Mouse (Mus musculus) embryonic facial prominence, embryonic 11.5 days (tissue): ENCODE measurements around the gene Mag. TPM values are rescaled to one million over a fixed set of nuclear protein-coding genes. Genes with fewer than 3 reads are reported as not detected.
"Not testable (repeated sequence)": the region's sequence is repeated elsewhere in the genome, so short reads cannot be mapped to it uniquely, and the experiment has no call there.

Experiments
- ATAC-seq: fragments of 200-750 bp; cut with Nextera tagmentation; replicated peaks from 2 replicates; pipeline ENCODE4 v1.8.0; 2017; ENCODE audit warnings: low read depth; ENCODE audit not compliant: insufficient number of reproducible peaks, low FRiP score, low TSS enrichment
- DNase-seq: peaks from one replicate; pipeline ENCODE4 v3.0.0-alpha.2; 2015; ENCODE audit warnings: low spot score
- H3K27ac ChIP-seq: fragments of 300-500 bp; sonication (generic); replicated peaks from 2 replicates; pipeline ENCODE4 v1.5.1; 2014; ENCODE audit warnings: mild to moderate bottlenecking, low read depth, low read length, control low read depth
- H3K27me3 ChIP-seq: fragments of 300-500 bp; sonication (generic); 2 replicates; pipeline ENCODE4 v1.6.1; 2014; ENCODE audit warnings: mild to moderate bottlenecking, low read length, moderate library complexity, mixed read lengths; ENCODE audit not compliant: control insufficient read depth, insufficient read depth
- H3K36me3 ChIP-seq: fragments of 300-500 bp; sonication (generic); replicated peaks from 2 replicates; pipeline ENCODE4 v1.6.1; 2014; ENCODE audit warnings: low read depth, mild to moderate bottlenecking, low read length, moderate library complexity, mixed read lengths; ENCODE audit not compliant: control insufficient read depth, insufficient read depth
- H3K4me1 ChIP-seq: fragments of 300-500 bp; sonication (generic); 2 replicates; pipeline ENCODE4 v1.6.1; 2014; ENCODE audit warnings: low read length, mixed read lengths; ENCODE audit not compliant: control insufficient read depth, insufficient read depth
- H3K4me2 ChIP-seq: fragments of 300-500 bp; sonication (generic); 2 replicates; pipeline ENCODE4 v1.6.1; 2014; ENCODE audit warnings: low read depth, mild to moderate bottlenecking, control low read depth, low read length, moderate library complexity
- H3K4me3 ChIP-seq: fragments of 300-500 bp; sonication (generic); 2 replicates; pipeline ENCODE4 v1.5.1; 2014; ENCODE audit warnings: low read depth, low read length, control low read depth
- H3K9ac ChIP-seq: fragments of 300-500 bp; sonication (generic); replicated peaks from 2 replicates; pipeline ENCODE4 v1.6.1; 2014; ENCODE audit warnings: mild to moderate bottlenecking, control low read depth, low read length
- H3K9me3 ChIP-seq: fragments of 300-500 bp; sonication (generic); replicated peaks from 2 replicates; pipeline ENCODE4 v1.6.1; 2016; ENCODE audit warnings: mild to moderate bottlenecking, low read length, inconsistent platforms, mixed read lengths; ENCODE audit not compliant: control insufficient read depth
- WGBS: fragments of 180-500 bp; shearing (Covaris S2); extraction: QIAGEN DNeasy Blood & Tissue Kit; methylation state at CpG from one replicate; pipeline ENCODE4 v1.1.7; 2014; 5-methylcytosine and 5-hydroxymethylcytosine counted together
- polyA plus RNA-seq: library from polyadenylated mRNA; unstranded; fragments of >200 nt; fragmentation: Nextera tagmentation; extraction: Ambion mirVana; gene quantifications from 2 replicates; pipeline ENCODE4 v1.2.1, GENCODE M21; 2014

Mag gene
- polyA plus RNA-seq, 1 experiment from 2014 or later, result 0.17 TPM

GRCm38 (mm10) chr7:30949902-30950301, 35.2 kb upstream of the Mag start:
- not testable (repeated sequence) for DNase-seq, H3K27ac ChIP-seq, H3K4me2 ChIP-seq, H3K4me1 ChIP-seq, H3K36me3 ChIP-seq, H3K27me3 ChIP-seq, H3K9me3 ChIP-seq, H3K4me3 ChIP-seq, H3K9ac ChIP-seq, ATAC-seq
- WGBS, result 87% methylated on average over 3 of the region's 3 CpGs

- ATAC-seq (no peak), DNase-seq (no peak)
- no peak overlapping the region for H3K4me2 ChIP-seq
- H3K4me1 ChIP-seq, result no peaks in the 10 kb centered on the region
- H3K9me3 ChIP-seq, result no peaks in the 10 kb centered on the region
- H3K9ac ChIP-seq, result no peak overlapping the region
- H3K4me3 ChIP-seq, result no peak overlapping the region
- no peak overlapping the region for H3K27ac ChIP-seq
- no peaks in the 10 kb centered on the region; the same call in 1 of the 2 replicates for H3K36me3 ChIP-seq
- 96% methylated on average over 7 of the region's 7 CpGs for WGBS
- no peaks in the 10 kb centered on the region for H3K27me3 ChIP-seq
Observed at GRCm38 (mm10) chr7:30945876-30946275, 31.2 kb upstream of the Mag start.

DNA sequence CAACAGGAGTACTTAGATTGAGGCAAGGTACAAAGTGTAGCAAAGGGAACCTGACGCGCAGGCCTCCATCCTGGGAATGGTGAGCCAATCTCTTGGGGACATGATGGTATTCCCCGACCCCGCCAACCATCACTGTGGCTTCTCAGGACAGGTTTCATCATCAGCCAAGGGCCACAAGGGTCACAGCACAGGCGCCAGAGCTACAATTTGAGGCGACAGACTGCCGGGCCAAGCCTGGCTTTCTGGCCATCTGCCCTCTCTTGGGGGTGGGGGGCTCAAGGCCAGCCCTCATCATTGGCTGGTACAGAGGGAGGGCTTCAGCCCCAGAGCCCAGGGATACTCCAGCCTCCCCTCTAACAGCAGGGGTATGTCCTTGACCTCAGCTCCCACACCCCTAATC, 30.8 kb upstream of the Mag start:
- H3K4me2 ChIP-seq, H3K9ac ChIP-seq, ATAC-seq, H3K4me3 ChIP-seq, DNase-seq, H3K4me1 ChIP-seq, H3K27ac ChIP-seq, H3K27me3 ChIP-seq, H3K9me3 ChIP-seq, H3K36me3 ChIP-seq: not testable (repeated sequence)
- WGBS, result 94% methylated on average over 7 of the region's 7 CpGs

DNA sequence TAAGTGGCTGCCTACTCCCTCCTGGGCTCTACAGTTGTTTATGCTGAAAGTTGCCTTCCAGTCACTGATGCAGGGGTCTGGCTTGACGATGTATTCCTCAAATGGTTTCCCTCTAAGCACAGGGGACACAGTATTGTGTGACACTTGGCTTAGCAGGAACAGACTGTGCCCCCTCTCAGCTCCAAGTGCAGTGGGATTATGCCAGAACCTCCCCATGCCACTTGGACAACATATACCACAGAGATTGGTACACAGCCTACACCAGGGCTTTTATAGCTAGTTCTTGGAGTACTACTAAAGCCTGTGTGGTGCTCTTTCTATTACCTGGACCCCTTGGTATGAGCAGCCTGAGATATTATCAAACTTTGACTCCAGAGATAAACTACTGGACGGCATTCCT, 30.0 kb upstream of the Mag start:
- H3K9me3 ChIP-seq, DNase-seq, H3K4me1 ChIP-seq, H3K4me2 ChIP-seq, H3K4me3 ChIP-seq, H3K36me3 ChIP-seq, H3K27ac ChIP-seq, ATAC-seq, H3K9ac ChIP-seq, H3K27me3 ChIP-seq: not testable (repeated sequence)
- WGBS, result 83% methylated on average over 2 of the region's 2 CpGs

GRCm38 (mm10) chr7:30943909-30944635, 29.4 kb upstream of the Mag start, which contains the start of gene Hamp:
Hamp (minus strand) TSS chr7:30944032.
- Histone ChIP-seq H3K9me3 (no peaks in the 10 kb centered on the region), H3K27me3 (no peaks in the 10 kb centered on the region), H3K36me3 (no peaks in the 10 kb centered on the region; the same call in 1 of the 2 replicates), H3K9ac (no peak within 1 kb of the TSS), H3K4me1 (no peaks in the 10 kb centered on the region), H3K4me2 (no peak within 1 kb of the TSS), H3K4me3 (no peak within 1 kb of the TSS), H3K27ac (no peak within 1 kb of the TSS)
- no peak for DNase-seq
- ATAC-seq, result no peak
- 64% methylated on average over 9 of the region's 9 CpGs for WGBS

DNA sequence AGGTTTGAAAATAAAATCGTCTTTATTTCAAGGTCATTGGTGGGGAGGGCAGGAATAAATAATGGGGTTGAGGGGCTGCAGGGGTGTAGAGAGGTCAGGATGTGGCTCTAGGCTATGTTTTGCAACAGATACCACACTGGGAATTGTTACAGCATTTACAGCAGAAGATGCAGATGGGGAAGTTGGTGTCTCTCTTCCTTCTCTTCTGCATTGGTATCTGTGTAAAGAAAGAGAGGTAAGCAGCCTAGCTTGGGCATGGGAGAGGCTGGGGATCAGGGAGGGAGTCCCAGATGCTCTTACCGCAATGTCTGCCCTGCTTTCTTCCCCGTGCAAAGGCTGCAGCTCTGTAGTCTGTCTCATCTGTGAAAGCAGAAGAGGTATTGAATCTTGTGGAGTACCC, 27.7 kb upstream of the Mag start:
- not testable (repeated sequence) for H3K27me3 ChIP-seq, DNase-seq, H3K4me3 ChIP-seq, H3K27ac ChIP-seq, H3K9me3 ChIP-seq, H3K36me3 ChIP-seq, H3K4me1 ChIP-seq, H3K4me2 ChIP-seq, H3K9ac ChIP-seq, ATAC-seq
- WGBS, result 44% methylated on average over 3 of the region's 3 CpGs

- H3K9me3 ChIP-seq, H3K4me2 ChIP-seq, ATAC-seq, H3K4me1 ChIP-seq, DNase-seq, H3K9ac ChIP-seq, H3K27ac ChIP-seq, H3K27me3 ChIP-seq, H3K36me3 ChIP-seq, H3K4me3 ChIP-seq: not testable (repeated sequence)
- 70% methylated on average over 1 of the region's 1 CpGs for WGBS
Observed at GRCm38 (mm10) chr7:30940070-30940469, 25.4 kb upstream of the Mag start.

DNA sequence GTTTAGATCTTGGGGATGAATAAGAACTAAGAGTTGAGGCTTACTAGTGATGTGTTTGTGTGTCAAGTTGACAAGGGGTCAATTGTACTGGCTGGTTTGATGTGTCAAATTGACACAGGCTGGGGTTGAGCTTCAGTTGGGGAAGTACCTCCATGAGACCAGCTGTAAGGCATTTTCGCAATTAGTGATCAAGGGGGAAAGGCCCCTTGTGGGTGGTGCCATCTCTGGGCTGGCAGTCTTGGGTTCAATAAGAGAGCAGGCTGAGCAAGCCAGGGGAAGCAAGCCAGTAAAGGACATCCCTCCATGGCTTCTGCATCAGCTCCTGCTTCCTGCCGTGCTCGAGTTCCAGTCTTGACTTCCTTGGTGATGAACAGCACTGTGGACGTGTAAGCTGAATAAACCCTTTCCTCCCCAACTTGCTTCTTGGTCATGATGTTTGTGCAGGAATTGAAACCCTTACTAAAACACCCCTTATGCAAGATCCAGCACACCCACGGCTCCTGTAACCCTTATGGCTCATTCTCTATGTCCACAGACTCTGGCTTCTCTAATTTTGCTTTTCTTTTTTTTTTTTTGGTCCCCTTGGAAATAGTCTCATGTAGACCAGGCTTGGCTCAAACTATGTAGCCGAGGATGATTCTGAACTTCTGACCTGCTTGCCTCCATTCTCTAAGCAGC, 20.9 kb upstream of the Mag start:
- not testable (repeated sequence) for H3K27me3 ChIP-seq, ATAC-seq, H3K9me3 ChIP-seq, H3K4me3 ChIP-seq, H3K36me3 ChIP-seq, H3K4me1 ChIP-seq, H3K4me2 ChIP-seq, H3K27ac ChIP-seq, H3K9ac ChIP-seq, DNase-seq
- 71% methylated on average over 6 of the region's 6 CpGs for WGBS
